Mouse (Mus musculus): ENCODE results near the gene Ica1l.

GRCm38 (mm10) chr1:60000319-60000718, 42.7 kb downstream of the Ica1l start:
- no peak for TF ChIP-seq CTCF (IDR thresholded peaks at IDR 0.05; ENCODE audit: borderline replicate concordance, insufficient read depth, low read length)
- TF ChIP-seq POLR2A (IDR thresholded peaks at IDR 0.05; ENCODE audit: low read depth, low read length), result no peak
